Mouse (Mus musculus): ENCODE data around the gene Eef1e1.

- TF ChIP-seq CTCF (IDR thresholded peaks at IDR 0.05) = no peak
- TF ChIP-seq EP300 (IDR thresholded peaks at IDR 0.05) = no peak
These were observed 29.9 kb upstream of the Eef1e1 start for GRCm38 (mm10) chr13:38688761-38689160.

Measured in lung, postnatal 0 days (tissue).